Mouse (Mus musculus) heart, embryonic 10.5 days (tissue): ENCODE measurements around the gene Tns2. TPM values are rescaled to one million over a fixed set of nuclear protein-coding genes. Genes with fewer than 3 reads are reported as not detected.

Experiments used
- DNase-seq: peaks from one replicate; pipeline ENCODE4 v3.0.0-alpha.2; 2017; ENCODE audit warnings: low spot score
- H3K27ac ChIP-seq: fragments of 300-500 bp; sonication (generic); 2 replicates; pipeline ENCODE4 v1.5.1; 2016; ENCODE audit warnings: mild to moderate bottlenecking
- H3K27me3 ChIP-seq: fragments of 300-500 bp; sonication (generic); 2 replicates; pipeline ENCODE4 v1.6.1; 2016; ENCODE audit warnings: mild to moderate bottlenecking; ENCODE audit not compliant: poor library complexity, insufficient read depth, severe bottlenecking
- H3K36me3 ChIP-seq: fragments of 300-500 bp; sonication (generic); 2 replicates; pipeline ENCODE4 v1.6.1; 2016; ENCODE audit warnings: mild to moderate bottlenecking, moderate library complexity
- H3K4me1 ChIP-seq: fragments of 300-500 bp; sonication (generic); 2 replicates; pipeline ENCODE4 v1.6.1; 2016; ENCODE audit warnings: mild to moderate bottlenecking
- H3K4me3 ChIP-seq: fragments of 300-500 bp; sonication (generic); 2 replicates; pipeline ENCODE4 v1.5.1; 2016; ENCODE audit warnings: mild to moderate bottlenecking, moderate library complexity
- H3K9me3 ChIP-seq: fragments of 300-500 bp; sonication (generic); 2 replicates; pipeline ENCODE4 v1.6.1; 2016; ENCODE audit warnings: mild to moderate bottlenecking, moderate library complexity
- WGBS: fragments of 180-500 bp; shearing (Covaris S2); methylation state at CpG from one replicate; pipeline ENCODE4 v1.1.7; 2016; 5-methylcytosine and 5-hydroxymethylcytosine counted together
- polyA plus RNA-seq: library from polyadenylated mRNA; unstranded; fragments of >200 nt; fragmentation: Nextera tagmentation; extraction: Ambion mirVana; gene quantifications from 2 replicates; pipeline ENCODE4 v1.2.1, GENCODE M21; 2016

Gene Tns2
- polyA plus RNA-seq, 1 experiment from 2014 or later, result 19.8 TPM

- WGBS, result 40% methylated on average over 5 of the region's 5 CpGs
- 0 out of 2 replicates have a peak overlapping the region, but pooled peaks have one; percentile 93 for H3K27ac ChIP-seq
- H3K4me3 ChIP-seq, result peak overlapping the region; percentile 72
- H3K9me3 ChIP-seq, result no peaks in the 10 kb centered on the region
- H3K36me3 ChIP-seq, result peaks cover 36% of the 10 kb centered on the region
- DNase-seq, result no peak
- peaks cover 67% of the 10 kb centered on the region for H3K4me1 ChIP-seq
- no peaks in the 10 kb centered on the region for H3K27me3 ChIP-seq
Measured at GRCm38 (mm10) chr15:102099260-102099659, 953 bp upstream of the Tns2 start.

GRCm38 (mm10) chr15:102099771-102100160 is 447 bp upstream of the Tns2 start:
- no peaks in the 10 kb centered on the region for H3K27me3 ChIP-seq
- no peak for DNase-seq
- no peaks in the 10 kb centered on the region for H3K9me3 ChIP-seq
- WGBS, result 20% methylated on average over 8 of the region's 8 CpGs
- H3K27ac ChIP-seq, result peak overlapping the region; percentile 93
- peaks cover 30% of the 10 kb centered on the region for H3K36me3 ChIP-seq
- peak overlapping the region; percentile 72 for H3K4me3 ChIP-seq
- H3K4me1 ChIP-seq, result peaks cover 72% of the 10 kb centered on the region

- H3K36me3 ChIP-seq, result peaks cover 19% of the 10 kb centered on the region
Measured at GRCm38 (mm10) chr15:102100996-102101671, 921 bp downstream of the Tns2 start.

DNA sequence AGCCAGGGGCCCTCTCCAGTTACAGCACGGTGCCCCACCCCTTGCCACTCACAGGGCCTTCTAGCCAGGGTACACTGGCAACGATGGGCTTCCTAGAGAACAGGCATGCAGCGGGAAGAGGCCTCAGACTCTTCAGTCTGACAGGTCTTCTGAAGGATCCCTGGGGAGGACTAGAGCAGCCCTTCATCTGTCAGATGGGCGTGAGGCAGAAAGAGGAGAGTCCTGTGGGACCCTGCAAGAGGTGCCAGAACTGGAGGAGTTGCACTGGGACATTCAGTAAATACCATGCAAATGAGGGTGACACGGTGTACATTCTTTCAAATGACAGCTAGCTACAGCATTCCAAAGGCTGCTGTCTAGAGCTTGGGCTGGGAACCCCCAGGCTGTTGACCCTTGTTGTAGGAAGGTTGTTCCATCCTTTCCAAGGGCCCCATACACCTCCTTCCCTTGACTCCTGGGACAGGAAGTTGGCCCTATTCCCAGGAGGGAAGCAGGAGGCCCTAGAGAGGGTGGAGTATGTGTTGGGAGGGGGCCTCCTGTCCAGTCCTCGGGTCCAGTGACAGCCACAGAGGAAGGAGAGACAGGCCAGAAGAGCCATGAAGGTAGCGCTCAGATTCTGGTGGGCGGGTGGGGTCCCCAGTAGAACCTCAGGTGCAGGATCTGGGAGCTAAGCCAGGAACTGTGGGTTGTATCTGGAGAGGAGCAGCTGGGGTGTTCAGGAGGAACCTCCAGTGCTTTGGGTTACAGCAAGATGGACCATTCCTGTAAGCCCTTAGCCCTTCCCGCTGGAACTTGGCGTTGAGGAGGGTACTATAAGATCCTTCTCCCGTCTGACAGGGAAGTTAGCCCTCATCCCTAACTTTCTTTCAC is 1.7 kb downstream of the Tns2 start:
- 25% methylated on average over 11 of the region's 11 CpGs for WGBS
- Histone ChIP-seq H3K4me1 (peaks cover 94% of the 10 kb centered on the region), H3K9me3 (no peaks in the 10 kb centered on the region), H3K27ac (peak overlapping the region; percentile 93), H3K36me3 (peaks cover 15% of the 10 kb centered on the region; the same call in 1 of the 2 replicates), H3K4me3 (peak overlapping the region; percentile 72), H3K27me3 (peaks cover 19% of the 10 kb centered on the region)
- no peak for DNase-seq

More at GRCm38 (mm10) chr15:102100996-102101671, 921 bp downstream of the Tns2 start:
- WGBS, result 22% methylated on average over 10 of the region's 10 CpGs
- Histone ChIP-seq H3K27me3 (peaks cover 11% of the 10 kb centered on the region; the same call in 1 of the 2 replicates), H3K9me3 (no peaks in the 10 kb centered on the region), H3K27ac (peak overlapping the region; percentile 93), H3K4me1 (peaks cover 86% of the 10 kb centered on the region), H3K4me3 (peak overlapping the region; percentile 72)
- no peak for DNase-seq

DNA sequence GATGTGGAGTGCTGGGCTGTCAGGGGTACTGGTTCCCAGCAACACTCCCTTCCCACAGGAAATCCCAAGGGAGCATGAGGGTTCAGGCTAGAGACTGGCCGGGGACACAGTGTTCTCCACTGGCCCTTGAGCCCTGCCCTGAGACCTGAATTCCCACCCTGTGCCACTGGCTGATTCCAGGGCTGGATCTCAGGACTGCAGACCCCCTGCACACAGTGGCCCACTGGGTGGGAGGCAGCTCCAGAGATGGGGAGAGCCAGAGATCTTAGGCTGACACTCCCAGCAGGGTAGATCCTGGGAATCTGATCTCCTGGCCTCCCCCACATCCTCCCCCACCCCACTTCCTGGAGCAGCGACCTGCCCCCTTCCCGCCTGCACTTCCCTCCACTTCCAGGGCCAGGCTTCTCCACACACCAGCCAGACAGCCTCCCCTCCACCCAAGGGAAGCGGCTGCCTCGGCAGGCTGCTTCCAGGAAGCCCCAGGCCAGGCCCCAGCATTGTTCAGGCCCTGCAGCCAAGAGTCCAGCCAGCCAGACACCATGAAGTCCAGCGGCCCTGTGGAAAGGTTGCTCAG is 2.4 kb downstream of the Tns2 start:
- Histone ChIP-seq H3K4me3 (peak overlapping the region; percentile 72), H3K36me3 (peaks cover 15% of the 10 kb centered on the region; the same call in 1 of the 2 replicates), H3K27me3 (peaks cover 25% of the 10 kb centered on the region), H3K27ac (peak overlapping the region; percentile 93), H3K4me1 (peaks cover 100% of the 10 kb centered on the region), H3K9me3 (no peaks in the 10 kb centered on the region)
- 12% methylated on average over 6 of the region's 6 CpGs for WGBS
- DNase-seq, result no peak

GRCm38 (mm10) chr15:102103371-102103946 is 3.2 kb downstream of the Tns2 start:
- DNase-seq, result no peak
- 7% methylated on average over 14 of the region's 14 CpGs for WGBS
- Histone ChIP-seq H3K36me3 (peaks cover 12% of the 10 kb centered on the region; the same call in 1 of the 2 replicates), H3K27me3 (peaks cover 25% of the 10 kb centered on the region), H3K27ac (peak overlapping the region; percentile 93), H3K9me3 (no peaks in the 10 kb centered on the region), H3K4me1 (peaks cover 100% of the 10 kb centered on the region), H3K4me3 (peak overlapping the region; percentile 72)

- peaks cover 25% of the 10 kb centered on the region for H3K27me3 ChIP-seq
- no peak for DNase-seq
- H3K4me3 ChIP-seq, result peak overlapping the region; percentile 72
- peaks cover 18% of the 10 kb centered on the region for H3K36me3 ChIP-seq
- 24% methylated on average over 12 of the region's 12 CpGs for WGBS
- no peaks in the 10 kb centered on the region for H3K9me3 ChIP-seq
- H3K4me1 ChIP-seq, result peaks cover 100% of the 10 kb centered on the region
- H3K27ac ChIP-seq, result peak overlapping the region; percentile 93
Measured at GRCm38 (mm10) chr15:102103947-102104555, 3.8 kb downstream of the Tns2 start.

GRCm38 (mm10) chr15:102105360-102105759 is 5.1 kb downstream of the Tns2 start:
- no peak overlapping the region for H3K27ac ChIP-seq

DNA sequence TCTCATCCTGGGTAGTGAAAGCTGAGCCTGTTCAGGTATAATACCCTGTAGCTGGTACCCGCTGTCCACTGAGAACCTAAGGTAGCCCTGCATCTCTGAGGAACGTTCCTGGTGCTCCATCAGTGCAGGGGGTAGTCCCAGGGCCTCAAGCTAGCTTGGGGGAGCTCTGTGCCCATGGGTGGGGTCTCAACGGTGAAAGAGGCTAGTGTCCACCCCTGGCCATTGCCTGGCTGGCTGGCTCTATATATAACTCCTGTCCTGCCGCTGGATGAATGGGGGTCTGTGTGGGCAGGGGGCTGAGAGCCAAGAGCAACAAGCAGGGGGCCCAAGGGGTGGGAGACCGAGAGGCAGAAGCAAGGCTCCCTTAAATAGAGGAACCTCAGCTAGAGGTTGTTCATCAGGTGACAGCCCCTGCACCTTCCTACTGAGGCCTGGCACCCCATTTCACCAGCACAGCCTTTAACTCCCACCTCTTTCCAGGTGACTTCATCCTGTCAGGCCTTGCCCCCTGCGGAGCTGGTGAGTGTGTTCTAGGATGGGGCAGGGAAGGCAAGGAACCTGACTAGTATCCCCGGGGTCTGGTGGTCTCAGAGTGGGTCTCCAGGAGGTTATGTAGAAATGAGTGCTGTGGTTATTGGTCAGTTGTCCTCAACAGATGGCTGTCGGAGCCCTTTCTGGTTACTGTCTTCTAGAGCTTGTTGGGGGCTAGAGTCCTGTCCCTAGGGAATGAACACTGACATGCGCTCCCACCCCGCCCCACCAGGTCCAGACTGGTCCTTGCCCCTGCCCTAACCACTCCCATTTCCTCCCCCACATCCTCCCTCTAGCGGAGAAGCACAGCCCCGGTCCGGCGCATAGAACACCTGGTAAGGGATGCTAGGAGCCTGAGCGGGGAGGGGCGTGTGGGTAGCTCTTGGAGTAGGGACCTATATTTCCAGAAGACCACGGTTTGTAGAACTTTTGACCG is 5.8 kb downstream of the Tns2 start:
- 22% methylated on average over 18 of the region's 18 CpGs for WGBS
- no peak for DNase-seq
- no peaks in the 10 kb centered on the region for H3K9me3 ChIP-seq
- H3K27ac ChIP-seq, result peak overlapping the region; percentile 32; the same call in 1 of the 2 replicates
- peaks cover 38% of the 10 kb centered on the region for H3K36me3 ChIP-seq
- H3K4me3 ChIP-seq, result peak overlapping the region; percentile 52
- peaks cover 25% of the 10 kb centered on the region for H3K27me3 ChIP-seq
- H3K4me1 ChIP-seq, result peaks cover 96% of the 10 kb centered on the region

More at GRCm38 (mm10) chr15:102105360-102105759, 5.1 kb downstream of the Tns2 start:
- peaks cover 31% of the 10 kb centered on the region for H3K36me3 ChIP-seq
- peaks cover 96% of the 10 kb centered on the region for H3K4me1 ChIP-seq
- H3K9me3 ChIP-seq, result no peaks in the 10 kb centered on the region
- H3K4me3 ChIP-seq, result no peak overlapping the region
- peaks cover 25% of the 10 kb centered on the region for H3K27me3 ChIP-seq
- WGBS, result 58% methylated on average over 5 of the region's 5 CpGs
- no peak for DNase-seq

DNA sequence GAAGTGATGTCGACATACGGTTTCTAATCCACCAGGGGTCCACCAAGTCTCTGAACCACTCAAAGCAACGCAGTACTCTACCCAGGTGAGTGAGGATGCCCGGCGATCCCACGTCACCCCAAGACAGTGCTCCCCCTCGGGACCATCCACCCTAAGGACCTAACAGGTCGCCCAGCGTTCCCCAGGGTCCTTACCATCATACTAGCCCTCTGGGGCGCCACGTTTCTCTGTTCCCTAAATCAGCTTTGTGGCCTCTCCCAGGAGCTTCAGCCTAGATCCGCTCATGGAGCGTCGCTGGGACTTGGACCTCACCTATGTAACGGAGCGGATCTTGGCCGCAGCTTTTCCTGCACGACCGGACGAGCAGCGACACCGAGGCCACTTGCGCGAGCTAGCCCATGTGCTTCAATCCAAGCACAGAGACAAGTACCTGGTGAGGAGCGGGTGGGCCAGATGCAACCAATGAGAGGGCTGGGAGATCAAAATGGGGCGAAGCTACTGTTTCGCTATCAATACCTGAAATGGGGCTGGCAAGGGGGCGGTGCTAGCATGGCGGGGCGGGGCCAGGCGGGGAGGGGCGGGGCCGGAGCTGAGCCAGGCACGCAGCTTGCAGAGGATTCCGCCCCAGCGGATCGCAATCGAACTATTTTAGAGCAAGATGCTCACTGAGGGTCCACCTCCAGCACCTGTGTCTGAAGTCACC is 6.7 kb downstream of the Tns2 start:
- WGBS, result 14% methylated on average over 38 of the region's 38 CpGs
- Histone ChIP-seq H3K36me3 (peaks cover 46% of the 10 kb centered on the region), H3K27ac (0 out of 2 replicates have a peak overlapping the region, but pooled peaks have one; percentile 10), H3K27me3 (peaks cover 25% of the 10 kb centered on the region), H3K4me3 (peak overlapping the region; percentile 52), H3K4me1 (peaks cover 94% of the 10 kb centered on the region), H3K9me3 (no peaks in the 10 kb centered on the region)
- DNase-seq, result no peak
